Mouse (Mus musculus) heart, adult 9 months (tissue): Measurements from ENCODE around the gene Kcnq2.

Experiments
- DNase-seq, 2 experiments: peaks; one replicate each; pipeline ENCODE4 v3.0.0; 2022; ENCODE audit warnings: low spot score in 2 of 2

Gene Kcnq2

GRCm38 (mm10) chr2:181104111-181104510, 31.0 kb downstream of the Kcnq2 start:
- DNase-seq, result no peak

- no peak for DNase-seq
Observed at GRCm38 (mm10) chr2:181102161-181102560, 32.9 kb downstream of the Kcnq2 start.

DNA sequence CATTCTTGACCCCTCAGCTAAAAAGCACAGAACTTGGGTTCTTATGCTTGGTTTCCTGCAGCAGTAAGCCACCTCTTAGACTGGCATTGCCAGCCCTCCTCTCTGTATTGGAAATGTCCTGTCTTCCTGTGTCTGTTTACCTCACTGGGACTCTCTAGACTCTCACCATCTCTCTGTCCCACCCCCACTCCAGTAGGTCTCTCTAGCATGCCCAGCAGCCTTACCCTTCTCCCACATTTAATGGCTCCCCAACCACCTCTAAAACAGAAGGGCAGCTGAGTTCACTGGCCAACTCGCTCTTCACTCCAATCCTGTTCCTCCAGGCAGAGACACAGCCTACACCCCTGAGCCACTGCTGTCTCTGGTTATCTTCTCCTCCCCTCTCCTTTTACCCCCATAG, 33.5 kb downstream of the Kcnq2 start:
- no peak for DNase-seq

- no peak for DNase-seq
Observed at GRCm38 (mm10) chr2:181100087-181100486, 35.0 kb downstream of the Kcnq2 start.

DNA sequence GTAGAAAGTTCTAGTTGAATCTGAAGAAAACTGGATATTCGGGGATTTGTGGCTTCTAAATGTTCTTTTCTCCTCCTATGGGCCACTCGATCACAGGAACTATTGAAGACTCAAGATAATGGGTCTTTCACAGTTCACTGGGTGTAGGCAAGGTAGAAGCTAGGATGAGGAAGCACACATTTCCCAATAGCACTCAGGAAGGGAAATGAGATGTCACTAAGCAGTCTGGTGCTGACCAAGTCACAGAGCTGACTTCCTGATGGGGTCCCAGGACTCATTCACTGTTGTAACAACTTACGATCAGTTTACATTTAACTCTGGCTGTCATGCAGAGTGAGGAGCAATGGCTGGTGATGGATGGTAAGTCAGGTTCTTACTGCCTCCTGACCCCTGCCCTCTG, 45.0 kb downstream of the Kcnq2 start:
- DNase-seq, result no peak

- DNase-seq, result no peak
Observed at GRCm38 (mm10) chr2:181084997-181085396, 50.1 kb downstream of the Kcnq2 start.

DNA sequence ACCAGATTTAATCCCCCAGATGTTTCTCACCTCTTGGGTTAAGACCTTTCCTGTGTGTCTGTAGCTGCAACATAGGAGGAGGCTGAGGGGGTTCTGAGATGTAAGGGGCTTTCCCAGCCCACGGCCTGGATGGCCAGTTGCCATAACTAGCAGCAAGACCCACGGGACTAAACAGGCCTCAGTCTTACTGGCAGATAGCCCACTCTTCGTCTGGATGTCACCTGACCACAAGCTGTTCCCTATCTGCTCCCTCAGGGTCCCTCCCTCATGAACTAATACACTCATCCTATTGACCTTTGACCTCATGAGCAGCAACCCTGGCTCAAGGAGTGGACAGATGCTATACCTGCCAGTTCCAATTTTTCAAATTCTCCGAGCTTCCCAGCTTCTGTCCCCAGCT, 51.2 kb downstream of the Kcnq2 start:
- no peak for DNase-seq

DNA sequence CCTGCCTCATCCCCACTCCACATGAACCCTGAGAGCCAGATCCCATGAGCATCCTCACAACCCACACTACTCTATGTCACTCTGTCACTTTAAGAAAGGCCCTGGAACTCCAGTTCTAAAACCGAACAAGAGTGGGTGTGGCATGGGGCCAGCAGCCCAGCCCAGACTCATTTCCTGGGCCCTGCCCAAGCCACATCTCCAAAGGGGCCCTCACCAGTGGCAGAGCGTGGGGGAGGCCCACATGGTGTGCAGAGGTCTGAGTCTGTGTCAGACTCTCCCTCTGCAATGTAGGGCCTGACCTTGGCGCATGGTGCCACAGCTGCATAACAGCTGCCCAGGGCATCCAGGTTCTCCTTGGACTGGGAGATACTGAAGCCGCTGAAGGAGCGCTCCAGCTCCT, 54.2 kb downstream of the Kcnq2 start:
- DNase-seq, result no peak

- no peak for DNase-seq
Observed at GRCm38 (mm10) chr2:181079518-181079917, 55.6 kb downstream of the Kcnq2 start.

GRCm38 (mm10) chr2:181078908-181079307, 56.2 kb downstream of the Kcnq2 start:
- no peak for DNase-seq

- DNase-seq, result no peak
Observed at GRCm38 (mm10) chr2:181075501-181075900, 59.6 kb downstream of the Kcnq2 start.

DNA sequence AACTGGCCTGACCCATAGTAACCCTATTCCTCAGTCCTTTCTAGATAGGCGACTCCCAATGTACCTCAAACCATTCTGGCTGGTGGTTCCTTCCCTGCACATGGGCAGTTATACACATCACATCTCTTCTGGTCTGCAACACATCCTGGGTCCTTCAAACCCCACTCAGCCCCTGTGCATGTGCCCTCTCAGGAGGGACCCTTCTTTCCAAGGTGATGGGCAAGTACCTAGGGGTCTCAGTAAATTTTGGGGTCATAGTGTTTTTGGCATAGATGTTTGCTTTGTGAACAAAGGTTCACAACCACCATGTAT, 62.7 kb downstream of the Kcnq2 start:
- DNase-seq, result no peak

DNA sequence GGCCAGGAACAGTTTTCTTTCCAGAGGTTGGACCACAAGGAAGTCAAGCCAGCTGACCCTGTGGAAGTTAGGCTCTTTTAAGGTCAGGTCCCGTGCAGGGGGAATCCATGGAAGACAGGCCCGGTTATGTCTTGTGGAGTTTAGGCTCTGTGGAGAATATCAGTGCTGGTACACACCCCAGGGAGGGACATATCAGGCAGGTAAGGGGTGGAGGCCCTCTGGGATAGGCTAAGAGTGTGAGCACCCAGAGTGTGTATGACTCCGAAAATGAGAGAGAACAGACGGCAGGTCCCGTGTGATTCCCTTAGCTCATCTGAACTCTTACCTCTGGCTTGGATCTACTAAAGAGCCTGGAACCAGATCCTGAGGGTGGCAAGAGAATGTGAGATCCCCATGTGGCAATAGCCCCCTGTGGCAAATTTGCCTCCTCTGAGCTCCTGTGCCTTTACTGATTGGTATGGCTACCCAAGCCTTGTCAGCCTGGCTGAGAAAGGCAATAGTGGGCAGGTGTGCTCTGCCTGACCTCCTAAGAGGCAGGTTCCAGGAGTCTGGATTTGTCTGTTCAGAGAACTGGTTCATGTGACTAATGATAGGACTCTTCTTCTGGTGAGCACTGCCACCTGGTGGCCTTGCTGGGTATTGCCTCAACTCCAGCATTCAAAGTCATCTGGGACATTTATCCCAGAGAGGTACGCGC, 63.2 kb downstream of the Kcnq2 start:
- DNase-seq, result peak; percentile 26 to 77

GRCm38 (mm10) chr2:181070136-181070535, 65.0 kb downstream of the Kcnq2 start:
- no peak for DNase-seq

DNA sequence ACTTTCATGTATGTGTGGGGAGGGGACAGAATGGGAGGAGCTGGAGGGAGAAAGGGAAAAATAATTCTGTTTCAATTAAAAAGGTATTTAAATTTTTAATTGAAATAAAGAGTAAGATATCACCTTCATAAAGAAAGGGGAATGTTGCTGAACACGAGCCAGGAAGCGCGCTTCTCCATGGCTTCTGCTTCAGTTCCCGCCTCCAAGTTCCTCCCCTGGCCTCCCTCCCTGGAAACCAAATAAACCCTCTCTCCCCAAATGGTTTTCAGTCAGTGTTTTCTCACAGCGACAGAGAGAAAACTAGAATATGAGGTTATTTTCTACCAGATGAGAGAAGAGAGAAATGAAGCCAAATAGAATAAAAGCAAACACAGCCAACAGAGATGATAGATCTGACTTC, 66.6 kb downstream of the Kcnq2 start:
- no peak for DNase-seq

- no peak for DNase-seq
Observed at GRCm38 (mm10) chr2:181065827-181066226, 69.3 kb downstream of the Kcnq2 start.

- peak; percentile 22 to 39 for DNase-seq
Observed at GRCm38 (mm10) chr2:181060127-181060526, 75.0 kb downstream of the Kcnq2 start.

DNA sequence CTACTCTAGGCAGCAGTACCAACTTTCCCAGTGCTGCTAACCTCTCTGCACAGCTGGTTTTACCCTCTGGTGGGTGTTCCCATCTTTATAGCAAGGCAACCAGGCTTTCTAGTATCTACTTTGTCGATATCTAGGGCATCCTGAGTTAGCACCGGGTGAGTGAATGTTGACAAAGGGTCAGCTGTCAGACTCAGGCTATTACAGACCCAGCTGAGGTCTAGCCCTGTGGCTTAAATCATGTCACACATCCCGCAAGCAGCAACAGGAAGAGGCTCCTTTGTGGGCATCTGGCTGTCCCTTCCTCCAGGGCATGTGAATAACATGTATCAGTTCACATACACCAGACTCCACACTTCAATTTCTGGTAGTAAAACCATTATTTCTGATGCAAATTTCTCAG, 76.9 kb downstream of the Kcnq2 start:
- no peak for DNase-seq

DNA sequence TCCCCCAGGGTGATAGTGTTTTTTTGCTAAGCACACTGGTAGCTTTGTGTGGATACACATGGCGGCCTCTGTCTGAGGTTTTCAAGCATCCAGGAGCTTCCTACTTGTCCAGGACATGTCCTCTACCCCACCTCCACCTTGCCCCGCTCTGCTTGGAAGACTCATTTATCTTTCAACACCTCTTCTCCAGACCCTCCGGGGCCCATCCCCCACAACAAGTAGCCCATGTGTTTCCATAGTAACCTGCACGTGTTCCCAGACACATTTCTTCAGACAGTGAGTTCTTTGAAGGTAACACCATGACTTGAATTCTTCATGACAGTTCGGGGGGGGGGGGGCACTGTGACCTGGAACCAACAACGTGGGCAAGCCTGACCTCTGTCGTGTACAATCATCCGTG, 77.8 kb downstream of the Kcnq2 start:
- DNase-seq, result no peak

GRCm38 (mm10) chr2:181052171-181052570, 82.9 kb downstream of the Kcnq2 start:
- DNase-seq, result no peak

GRCm38 (mm10) chr2:181048986-181049385, 86.1 kb downstream of the Kcnq2 start:
- no peak for DNase-seq

GRCm38 (mm10) chr2:181048252-181048945, 86.7 kb downstream of the Kcnq2 start:
- no peak for DNase-seq

DNA sequence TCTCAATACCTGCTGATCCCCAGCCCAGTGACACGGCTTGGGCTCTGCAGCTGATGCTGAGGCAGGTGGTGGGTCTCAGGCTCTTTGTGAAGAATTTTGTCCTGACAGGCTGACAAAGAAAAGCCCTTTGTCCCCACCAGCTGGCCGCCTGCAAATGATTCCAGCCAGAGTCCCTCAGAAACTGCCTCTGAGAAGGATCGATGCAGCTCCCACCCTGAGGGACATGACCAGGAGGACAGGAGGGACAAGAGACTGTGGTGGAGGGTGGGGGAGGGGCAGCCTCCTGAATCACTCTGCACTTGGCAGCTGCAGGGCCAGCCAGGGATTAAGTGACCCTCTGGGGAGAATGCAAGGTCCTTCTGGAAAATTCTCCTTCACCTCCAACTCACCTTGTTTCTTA, 91.1 kb downstream of the Kcnq2 start:
- DNase-seq, result no peak

DNA sequence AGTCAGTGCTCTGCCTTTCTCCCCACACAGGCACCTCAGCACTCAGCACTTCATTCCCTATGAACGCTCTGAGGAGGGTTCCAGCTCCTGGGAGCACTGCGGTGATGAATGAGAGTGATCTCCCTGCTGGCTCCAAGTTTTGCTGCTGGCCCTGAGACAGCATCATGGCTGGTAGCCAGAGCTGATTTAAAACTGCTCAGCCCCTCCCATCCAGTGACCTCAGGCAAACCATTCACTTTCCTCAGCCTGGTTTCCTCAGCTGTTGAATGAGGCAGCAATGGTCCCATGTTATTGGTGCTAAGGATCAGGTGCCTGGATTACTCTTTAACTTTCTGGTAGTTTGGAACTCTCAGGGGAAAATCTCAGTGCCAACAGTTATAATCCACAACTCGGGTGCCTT, 91.7 kb downstream of the Kcnq2 start, which contains the start of gene Chrna4:
Gene Chrna4, minus strand, starts transcription at position 110 of the 400 bp plus-strand sequence.
- no peak for DNase-seq
